Mouse (Mus musculus): ENCODE data around the gene Foxp1. TPM values are rescaled to one million over a fixed set of nuclear protein-coding genes. Genes with fewer than 3 reads are reported as not detected.

The Foxp1 gene
- polyA plus RNA-seq, 1 experiment from 2014 or later, result 66.8 TPM

GRCm38 (mm10) chr6:98959333-98959732, 563.2 kb downstream of the Foxp1 start:
- no peak overlapping the region for H3K27ac ChIP-seq
- peaks cover 15% of the 10 kb centered on the region; the same call in 1 of the 2 replicates for H3K4me1 ChIP-seq (replicated peaks)
- WGBS, result 80% methylated on average over 6 of the region's 6 CpGs
- H3K27me3 ChIP-seq, result no peaks in the 10 kb centered on the region
- no peaks in the 10 kb centered on the region for H3K9me3 ChIP-seq (replicated peaks)
- H3K9ac ChIP-seq, result no peak overlapping the region
- no peak overlapping the region for H3K4me2 ChIP-seq
- H3K36me3 ChIP-seq, result peaks cover 3% of the 10 kb centered on the region; the same call in 1 of the 2 replicates
- no peak overlapping the region for H3K4me3 ChIP-seq
- no peak for ATAC-seq (replicated peaks; ENCODE audit: insufficient number of reproducible peaks, insufficient read depth, low FRiP score, low read depth)

GRCm38 (mm10) chr6:98956522-98957169, 565.9 kb downstream of the Foxp1 start:
- Histone ChIP-seq H3K36me3 (peaks cover 19% of the 10 kb centered on the region), H3K4me3 (no peak overlapping the region), H3K9me3 (replicated peaks) (no peaks in the 10 kb centered on the region), H3K4me1 (replicated peaks) (peaks cover 17% of the 10 kb centered on the region), H3K27me3 (no peaks in the 10 kb centered on the region), H3K9ac (no peak overlapping the region), H3K27ac (peak overlapping the region; percentile 24; the same call in 1 of the 2 replicates), H3K4me2 (no peak overlapping the region)
- ATAC-seq (replicated peaks; ENCODE audit: insufficient number of reproducible peaks, insufficient read depth, low FRiP score, low read depth), result no peak
- WGBS, result 67% methylated on average over 9 of the region's 9 CpGs

GRCm38 (mm10) chr6:98955706-98956105, 566.8 kb downstream of the Foxp1 start:
- Histone ChIP-seq H3K9ac (no peak overlapping the region), H3K36me3 (peaks cover 19% of the 10 kb centered on the region), H3K27me3 (no peaks in the 10 kb centered on the region), H3K4me3 (no peak overlapping the region), H3K4me1 (replicated peaks) (peaks cover 26% of the 10 kb centered on the region), H3K27ac (no peak overlapping the region), H3K9me3 (replicated peaks) (no peaks in the 10 kb centered on the region), H3K4me2 (no peak overlapping the region)
- no peak for ATAC-seq (replicated peaks; ENCODE audit: insufficient number of reproducible peaks, insufficient read depth, low FRiP score, low read depth)
- WGBS, result 70% methylated on average over 6 of the region's 6 CpGs

GRCm38 (mm10) chr6:98954439-98954838, 568.1 kb downstream of the Foxp1 start:
- 93% methylated on average over 5 of the region's 5 CpGs for WGBS
- H3K36me3 ChIP-seq, result peaks cover 19% of the 10 kb centered on the region
- no peak overlapping the region for H3K4me3 ChIP-seq
- no peak overlapping the region for H3K9ac ChIP-seq
- no peak overlapping the region for H3K4me2 ChIP-seq
- H3K27ac ChIP-seq, result no peak overlapping the region
- H3K27me3 ChIP-seq, result no peaks in the 10 kb centered on the region
- ATAC-seq (replicated peaks; ENCODE audit: insufficient number of reproducible peaks, insufficient read depth, low FRiP score, low read depth), result no peak
- H3K4me1 ChIP-seq (replicated peaks), result peaks cover 38% of the 10 kb centered on the region
- no peaks in the 10 kb centered on the region for H3K9me3 ChIP-seq (replicated peaks)

GRCm38 (mm10) chr6:98949703-98950191, 572.8 kb downstream of the Foxp1 start:
- H3K27me3 ChIP-seq, result no peaks in the 10 kb centered on the region
- H3K27ac ChIP-seq, result peak overlapping the region; percentile 68
- no peaks in the 10 kb centered on the region for H3K9me3 ChIP-seq (replicated peaks)
- WGBS, result 24% methylated on average over 6 of the region's 6 CpGs
- H3K4me1 ChIP-seq (replicated peaks), result peaks cover 37% of the 10 kb centered on the region
- H3K4me2 ChIP-seq, result 0 out of 2 replicates have a peak overlapping the region, but pooled peaks have one; percentile 2
- ATAC-seq (replicated peaks; ENCODE audit: insufficient number of reproducible peaks, insufficient read depth, low FRiP score, low read depth), result peak; percentile 50; the same call in 1 of the 2 replicates
- H3K4me3 ChIP-seq, result no peak overlapping the region
- H3K36me3 ChIP-seq, result peaks cover 24% of the 10 kb centered on the region
- H3K9ac ChIP-seq, result no peak overlapping the region

GRCm38 (mm10) chr6:98949286-98949685, 573.2 kb downstream of the Foxp1 start:
- ATAC-seq (replicated peaks; ENCODE audit: insufficient number of reproducible peaks, insufficient read depth, low FRiP score, low read depth), result no peak
- Histone ChIP-seq H3K27ac (peak overlapping the region; percentile 68), H3K36me3 (peaks cover 25% of the 10 kb centered on the region), H3K27me3 (no peaks in the 10 kb centered on the region), H3K4me1 (replicated peaks) (peaks cover 37% of the 10 kb centered on the region), H3K9ac (no peak overlapping the region), H3K4me3 (no peak overlapping the region), H3K9me3 (replicated peaks) (no peaks in the 10 kb centered on the region), H3K4me2 (0 out of 2 replicates have a peak overlapping the region, but pooled peaks have one; percentile 2)
- WGBS, result 43% methylated on average over 7 of the region's 7 CpGs

- Histone ChIP-seq H3K4me3 (no peak overlapping the region), H3K9ac (no peak overlapping the region), H3K4me1 (replicated peaks) (peaks cover 37% of the 10 kb centered on the region), H3K9me3 (replicated peaks) (no peaks in the 10 kb centered on the region), H3K36me3 (peaks cover 25% of the 10 kb centered on the region), H3K27me3 (no peaks in the 10 kb centered on the region), H3K4me2 (no peak overlapping the region), H3K27ac (peak overlapping the region; percentile 68)
- 89% methylated on average over 21 of the region's 21 CpGs for WGBS
- no peak for ATAC-seq (replicated peaks; ENCODE audit: insufficient number of reproducible peaks, insufficient read depth, low FRiP score, low read depth)
These were observed 574.1 kb downstream of the Foxp1 start for GRCm38 (mm10) chr6:98948153-98949141.

GRCm38 (mm10) chr6:98947486-98948152, 574.9 kb downstream of the Foxp1 start:
- 73% methylated on average over 11 of the region's 11 CpGs for WGBS
- Histone ChIP-seq H3K4me3 (no peak overlapping the region), H3K4me1 (replicated peaks) (peaks cover 37% of the 10 kb centered on the region), H3K4me2 (no peak overlapping the region), H3K36me3 (peaks cover 24% of the 10 kb centered on the region), H3K9me3 (replicated peaks) (no peaks in the 10 kb centered on the region), H3K9ac (no peak overlapping the region), H3K27ac (no peak overlapping the region), H3K27me3 (no peaks in the 10 kb centered on the region)
- ATAC-seq (replicated peaks; ENCODE audit: insufficient number of reproducible peaks, insufficient read depth, low FRiP score, low read depth), result no peak

- 63% methylated on average over 4 of the region's 4 CpGs for WGBS
- H3K4me3 ChIP-seq, result no peak overlapping the region
- peaks cover 37% of the 10 kb centered on the region for H3K4me1 ChIP-seq (replicated peaks)
- no peaks in the 10 kb centered on the region for H3K9me3 ChIP-seq (replicated peaks)
- peaks cover 31% of the 10 kb centered on the region for H3K36me3 ChIP-seq
- no peaks in the 10 kb centered on the region for H3K27me3 ChIP-seq
- no peak overlapping the region for H3K27ac ChIP-seq
- no peak for ATAC-seq (replicated peaks; ENCODE audit: insufficient number of reproducible peaks, insufficient read depth, low FRiP score, low read depth)
- no peak overlapping the region for H3K9ac ChIP-seq
- no peak overlapping the region for H3K4me2 ChIP-seq
These were observed 575.8 kb downstream of the Foxp1 start for GRCm38 (mm10) chr6:98946731-98947130.

- no peak for ATAC-seq (replicated peaks; ENCODE audit: insufficient number of reproducible peaks, insufficient read depth, low FRiP score, low read depth)
- H3K4me1 ChIP-seq (replicated peaks), result peaks cover 27% of the 10 kb centered on the region
- WGBS, result 80% methylated on average over 21 of the region's 21 CpGs
- H3K9ac ChIP-seq, result no peak overlapping the region
- no peaks in the 10 kb centered on the region for H3K27me3 ChIP-seq
- H3K4me2 ChIP-seq, result no peak overlapping the region
- no peak overlapping the region for H3K4me3 ChIP-seq
- H3K27ac ChIP-seq, result no peak overlapping the region
- H3K9me3 ChIP-seq (replicated peaks), result no peaks in the 10 kb centered on the region
- H3K36me3 ChIP-seq, result peaks cover 41% of the 10 kb centered on the region
These were observed 576.8 kb downstream of the Foxp1 start for GRCm38 (mm10) chr6:98945496-98946412.
